Mouse (Mus musculus): ENCODE measurements around the gene Klf4. TPM values are rescaled to one million over a fixed set of nuclear protein-coding genes. Genes with fewer than 3 reads are reported as not detected.

Gene Klf4
- polyA plus RNA-seq (2014; fragmentation: Nextera tagmentation; extraction: Ambion mirVana), result 1.3 and 1.7 TPM in 2 replicates

DNA sequence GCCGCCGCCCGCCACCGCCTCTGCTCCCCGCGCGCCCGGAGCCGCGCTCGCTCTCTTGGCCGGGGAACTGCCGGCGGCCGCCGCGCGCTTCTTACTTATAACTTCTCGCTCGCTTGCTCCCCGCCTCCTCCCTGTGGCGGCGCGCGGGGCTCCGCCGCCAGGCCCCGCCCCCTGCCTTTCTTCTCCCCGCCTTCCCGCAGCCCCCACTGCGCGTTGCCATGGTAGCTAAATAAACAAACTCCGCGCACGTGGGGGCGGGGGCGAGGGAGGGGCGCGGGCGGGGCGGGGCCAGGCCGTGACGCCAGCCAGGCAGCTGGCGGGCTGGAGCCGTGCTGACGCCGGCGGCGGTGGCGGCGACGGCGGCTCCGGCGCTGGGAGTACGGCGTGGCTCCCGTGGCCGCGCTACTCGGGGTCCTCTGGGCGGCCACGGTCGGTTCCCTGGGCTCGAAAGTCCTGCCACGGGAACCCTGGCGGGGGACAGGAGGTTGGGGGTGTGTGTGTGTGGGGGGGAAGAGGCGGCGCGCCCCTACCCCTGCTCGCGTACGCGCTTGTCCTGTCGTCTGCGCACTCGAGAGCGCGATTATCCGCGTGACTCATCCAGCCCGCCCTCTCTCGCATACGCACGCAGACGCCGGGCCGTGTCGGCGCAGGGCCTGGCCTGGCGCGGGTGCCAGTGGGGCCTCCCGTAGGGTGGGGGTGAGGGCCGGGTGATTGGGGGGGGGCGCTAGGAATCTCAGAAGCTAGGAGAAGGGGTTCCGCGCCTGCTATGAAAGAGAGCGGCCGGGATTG is at the start of gene Klf4:
Gene Klf4 (minus strand): TSS at position 60 of the 789 bp plus-strand sequence.
- H3K27me3 ChIP-seq (ENCODE audit: control insufficient read depth, insufficient read depth, low read length), result peaks cover 38% of the 10 kb centered on the region

DNA sequence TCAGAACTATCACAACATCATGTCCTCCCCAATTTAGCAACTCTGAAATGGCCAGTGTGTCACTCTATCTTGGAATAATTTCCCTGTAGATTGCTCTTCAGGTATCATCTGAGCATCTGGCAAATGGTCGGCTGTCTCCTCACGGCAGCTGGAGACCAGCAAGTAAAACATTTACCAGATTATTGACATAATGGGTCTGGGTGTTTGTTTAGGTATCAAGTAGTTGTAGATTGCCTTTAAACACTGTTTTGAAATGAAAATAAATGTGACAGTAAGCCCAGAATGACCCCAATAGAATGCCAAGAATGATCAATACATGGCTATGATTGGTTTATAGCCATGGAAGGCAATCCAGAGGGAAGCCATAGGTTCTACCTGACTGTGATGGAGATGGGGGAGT is 39.2 kb upstream of the Klf4 start:
- 69% methylated on average over 2 of the region's 2 CpGs for WGBS
- no peak for DNase-seq (ENCODE audit: low spot score)
- H3K27me3 ChIP-seq (ENCODE audit: control insufficient read depth, insufficient read depth, low read length), result no peaks in the 10 kb centered on the region
- H3K9ac ChIP-seq (ENCODE audit: low read length), result no peak overlapping the region
- no peak for ATAC-seq (ENCODE audit: insufficient read depth, low FRiP score, low TSS enrichment)
- no peak overlapping the region for H3K4me2 ChIP-seq (ENCODE audit: low read depth)
- no peaks in the 10 kb centered on the region for H3K4me1 ChIP-seq (ENCODE audit: control insufficient read depth, insufficient read depth, low read length)
- no peak overlapping the region for H3K27ac ChIP-seq (ENCODE audit: low read depth, low read length)
- H3K9me3 ChIP-seq (ENCODE audit: control insufficient read depth, low read length), result no peaks in the 10 kb centered on the region
- no peaks in the 10 kb centered on the region for H3K36me3 ChIP-seq (ENCODE audit: control insufficient read depth, insufficient read depth, low read length)
- no peak overlapping the region for H3K4me3 ChIP-seq (ENCODE audit: low read depth, low read length)

More for the DNA sequence above, at the start of gene Klf4:
- peak; percentile 92 for DNase-seq (ENCODE audit: low spot score)
- Histone ChIP-seq H3K9me3 (ENCODE audit: control insufficient read depth, low read length) (no peaks in the 10 kb centered on the region), H3K4me2 (ENCODE audit: low read depth) (peak within 1 kb of the TSS; percentile 87), H3K4me3 (ENCODE audit: low read depth, low read length) (peak within 1 kb of the TSS; percentile 49), H3K27ac (ENCODE audit: low read depth, low read length) (0 out of 2 replicates have a peak within 1 kb of the TSS, but pooled peaks have one; percentile 42), H3K4me1 (ENCODE audit: control insufficient read depth, insufficient read depth, low read length) (peaks cover 12% of the 10 kb centered on the region; the same call in 1 of the 2 replicates), H3K36me3 (ENCODE audit: control insufficient read depth, insufficient read depth, low read length) (no peaks in the 10 kb centered on the region), H3K9ac (ENCODE audit: low read length) (peak within 1 kb of the TSS; percentile 68)
- under 1% methylated on average over 76 of the region's 99 CpGs for WGBS
- ATAC-seq (ENCODE audit: insufficient read depth, low FRiP score, low TSS enrichment), result peak; percentile 90

DNA sequence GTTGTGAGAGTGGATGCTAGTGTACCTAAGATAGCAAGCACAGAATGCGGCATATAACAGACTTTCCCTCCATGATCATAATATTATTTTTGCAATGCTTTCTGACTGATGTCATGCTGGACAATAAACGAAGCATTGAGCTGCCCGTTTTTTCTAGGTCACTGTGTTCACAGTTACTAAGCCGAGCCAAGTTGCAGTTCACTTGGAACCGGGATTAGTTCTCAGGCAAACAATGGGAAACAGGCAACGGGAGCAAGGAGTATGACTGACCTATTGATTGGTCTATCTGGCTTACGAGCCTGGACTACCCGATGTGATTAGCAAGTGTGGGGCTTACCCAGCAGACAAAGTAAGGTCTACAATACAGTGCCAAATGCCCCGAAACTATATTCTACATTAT is 35.7 kb upstream of the Klf4 start:
- no peak for DNase-seq (ENCODE audit: low spot score)
- Histone ChIP-seq H3K36me3 (ENCODE audit: control insufficient read depth, insufficient read depth, low read length) (no peaks in the 10 kb centered on the region), H3K9ac (ENCODE audit: low read length) (no peak overlapping the region), H3K4me2 (ENCODE audit: low read depth) (no peak overlapping the region), H3K9me3 (ENCODE audit: control insufficient read depth, low read length) (no peaks in the 10 kb centered on the region), H3K4me1 (ENCODE audit: control insufficient read depth, insufficient read depth, low read length) (no peaks in the 10 kb centered on the region), H3K27ac (ENCODE audit: low read depth, low read length) (no peak overlapping the region), H3K27me3 (ENCODE audit: control insufficient read depth, insufficient read depth, low read length) (no peaks in the 10 kb centered on the region), H3K4me3 (ENCODE audit: low read depth, low read length) (no peak overlapping the region)
- 77% methylated on average over 9 of the region's 9 CpGs for WGBS
- no peak for ATAC-seq (ENCODE audit: insufficient read depth, low FRiP score, low TSS enrichment)

DNA sequence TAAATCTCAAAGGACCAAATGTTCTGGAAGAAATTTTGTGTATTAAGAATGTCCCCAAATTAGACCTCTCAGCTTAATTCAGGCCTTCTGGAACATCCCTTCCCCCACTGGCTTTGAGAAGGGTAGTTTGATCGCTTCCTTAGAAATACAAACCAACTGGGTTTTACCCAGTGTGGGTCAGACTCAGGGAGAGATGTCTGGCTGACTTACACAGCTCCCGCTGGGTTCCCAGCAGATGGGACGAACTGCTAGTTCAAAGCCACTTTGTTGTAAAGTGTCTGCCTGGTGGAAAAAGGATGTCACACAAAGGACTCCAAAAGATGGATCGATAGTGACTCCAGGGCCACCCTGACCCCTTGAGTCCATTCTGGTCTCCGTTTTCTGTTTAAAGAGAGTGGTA is 35.3 kb upstream of the Klf4 start:
- Histone ChIP-seq H3K4me1 (ENCODE audit: control insufficient read depth, insufficient read depth, low read length) (no peaks in the 10 kb centered on the region), H3K9ac (ENCODE audit: low read length) (no peak overlapping the region), H3K9me3 (ENCODE audit: control insufficient read depth, low read length) (no peaks in the 10 kb centered on the region), H3K36me3 (ENCODE audit: control insufficient read depth, insufficient read depth, low read length) (no peaks in the 10 kb centered on the region), H3K27ac (ENCODE audit: low read depth, low read length) (no peak overlapping the region), H3K27me3 (ENCODE audit: control insufficient read depth, insufficient read depth, low read length) (no peaks in the 10 kb centered on the region), H3K4me3 (ENCODE audit: low read depth, low read length) (no peak overlapping the region), H3K4me2 (ENCODE audit: low read depth) (no peak overlapping the region)
- no peak for ATAC-seq (ENCODE audit: insufficient read depth, low FRiP score, low TSS enrichment)
- 54% methylated on average over 5 of the region's 5 CpGs for WGBS
- peak; percentile 22 for DNase-seq (ENCODE audit: low spot score)

DNA sequence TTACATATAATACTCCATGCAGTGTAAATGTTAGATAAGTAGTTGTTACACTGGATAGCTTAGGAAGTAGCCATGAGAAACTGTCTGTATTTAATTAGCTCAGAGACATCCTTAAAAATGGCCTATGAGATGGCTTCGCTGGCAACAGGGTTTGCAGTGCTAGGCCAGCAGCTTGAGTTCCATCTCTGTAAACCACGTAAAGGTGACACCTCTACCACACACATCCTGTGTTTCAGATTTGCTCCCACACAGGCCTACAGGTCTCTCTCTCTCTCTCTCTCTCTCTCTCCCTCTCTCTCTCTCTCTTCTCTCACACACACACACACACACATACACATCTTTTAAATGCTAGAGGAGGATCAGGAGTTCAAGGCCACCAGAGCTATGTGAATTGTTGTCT is 32.1 kb upstream of the Klf4 start:
- Histone ChIP-seq H3K4me2 (ENCODE audit: low read depth) (no peak overlapping the region), H3K36me3 (ENCODE audit: control insufficient read depth, insufficient read depth, low read length) (no peaks in the 10 kb centered on the region), H3K4me3 (ENCODE audit: low read depth, low read length) (no peak overlapping the region), H3K9me3 (ENCODE audit: control insufficient read depth, low read length) (no peaks in the 10 kb centered on the region), H3K4me1 (ENCODE audit: control insufficient read depth, insufficient read depth, low read length) (no peaks in the 10 kb centered on the region), H3K9ac (ENCODE audit: low read length) (no peak overlapping the region), H3K27me3 (ENCODE audit: control insufficient read depth, insufficient read depth, low read length) (no peaks in the 10 kb centered on the region), H3K27ac (ENCODE audit: low read depth, low read length) (no peak overlapping the region)
- DNase-seq (ENCODE audit: low spot score) (no peak), ATAC-seq (ENCODE audit: insufficient read depth, low FRiP score, low TSS enrichment) (no peak)
- WGBS, result 95% methylated on average over 2 of the region's 2 CpGs

DNA sequence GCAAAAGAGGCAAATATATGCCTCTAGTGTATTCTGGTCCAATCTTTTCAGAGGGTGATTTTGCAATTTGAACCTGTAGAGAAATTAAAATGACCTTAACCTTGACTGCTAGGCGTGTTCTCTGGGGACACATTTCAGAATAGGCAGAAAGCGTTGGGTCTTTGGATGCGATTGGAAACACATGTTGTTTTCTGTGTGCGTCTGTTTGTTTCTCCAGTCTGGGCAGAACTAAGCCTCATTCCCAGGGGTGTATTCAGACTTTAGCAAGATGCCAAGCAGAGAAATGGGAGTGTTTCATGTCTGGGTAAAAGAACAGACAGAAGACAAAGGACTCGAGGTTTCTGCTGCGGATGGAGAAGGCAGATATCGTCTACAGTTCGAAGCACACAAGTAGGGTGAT is 30.8 kb upstream of the Klf4 start:
- no peaks in the 10 kb centered on the region for H3K27me3 ChIP-seq (ENCODE audit: control insufficient read depth, insufficient read depth, low read length)
- no peaks in the 10 kb centered on the region for H3K36me3 ChIP-seq (ENCODE audit: control insufficient read depth, insufficient read depth, low read length)
- H3K9me3 ChIP-seq (ENCODE audit: control insufficient read depth, low read length), result no peaks in the 10 kb centered on the region
- no peak overlapping the region for H3K27ac ChIP-seq (ENCODE audit: low read depth, low read length)
- no peak overlapping the region for H3K4me2 ChIP-seq (ENCODE audit: low read depth)
- H3K9ac ChIP-seq (ENCODE audit: low read length), result no peak overlapping the region
- WGBS, result 68% methylated on average over 8 of the region's 8 CpGs
- H3K4me3 ChIP-seq (ENCODE audit: low read depth, low read length), result no peak overlapping the region
- no peaks in the 10 kb centered on the region for H3K4me1 ChIP-seq (ENCODE audit: control insufficient read depth, insufficient read depth, low read length)
- ATAC-seq (ENCODE audit: insufficient read depth, low FRiP score, low TSS enrichment) (no peak), DNase-seq (ENCODE audit: low spot score) (no peak)

DNA sequence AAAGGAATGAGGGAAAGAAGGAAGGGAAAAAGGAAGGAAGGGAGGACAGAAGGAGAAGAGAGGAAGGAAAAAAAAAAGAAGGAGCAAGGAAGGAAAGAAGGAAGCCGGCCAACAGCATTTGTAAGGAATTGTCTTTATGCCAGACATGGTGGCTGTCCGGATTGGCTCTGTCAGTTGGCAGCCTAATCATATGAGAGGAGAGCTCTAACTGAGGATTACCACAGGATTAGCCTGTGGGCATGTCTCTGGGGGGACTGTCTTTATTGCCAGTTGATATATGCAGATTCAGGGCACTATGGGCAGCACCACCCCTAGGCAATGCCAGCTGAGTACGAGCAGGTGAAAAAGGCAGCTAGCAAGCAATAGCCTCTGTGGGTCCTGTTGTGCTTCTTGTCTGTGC is 29.8 kb upstream of the Klf4 start:
- Histone ChIP-seq H3K4me3 (ENCODE audit: low read depth, low read length) (no peak overlapping the region), H3K9ac (ENCODE audit: low read length) (no peak overlapping the region), H3K4me1 (ENCODE audit: control insufficient read depth, insufficient read depth, low read length) (no peaks in the 10 kb centered on the region), H3K36me3 (ENCODE audit: control insufficient read depth, insufficient read depth, low read length) (no peaks in the 10 kb centered on the region), H3K4me2 (ENCODE audit: low read depth) (no peak overlapping the region), H3K27ac (ENCODE audit: low read depth, low read length) (no peak overlapping the region), H3K27me3 (ENCODE audit: control insufficient read depth, insufficient read depth, low read length) (no peaks in the 10 kb centered on the region), H3K9me3 (ENCODE audit: control insufficient read depth, low read length) (no peaks in the 10 kb centered on the region)
- DNase-seq (ENCODE audit: low spot score) (no peak), ATAC-seq (ENCODE audit: insufficient read depth, low FRiP score, low TSS enrichment) (no peak)
- WGBS, result 82% methylated on average over 3 of the region's 3 CpGs

DNA sequence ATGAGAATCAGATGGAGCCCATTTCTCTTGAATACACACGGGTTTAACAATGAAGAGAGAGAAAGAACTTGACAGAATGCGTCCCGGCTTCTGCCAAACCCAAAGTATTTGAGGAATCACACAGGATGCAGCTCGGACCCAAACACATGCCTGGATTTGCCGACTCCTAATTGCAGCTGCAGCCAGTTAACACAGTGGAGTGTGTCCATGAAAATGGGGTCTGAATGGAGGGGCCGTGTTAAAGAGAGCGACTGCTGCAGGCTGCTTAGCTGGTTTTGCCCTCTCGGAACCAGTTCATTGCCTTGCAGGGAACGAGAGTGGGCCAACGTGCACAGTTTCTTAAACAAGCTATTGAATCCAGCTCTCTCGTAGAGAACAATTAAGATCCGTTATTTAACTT is 14.6 kb upstream of the Klf4 start:
- Histone ChIP-seq H3K4me3 (ENCODE audit: low read depth, low read length) (no peak overlapping the region), H3K27ac (ENCODE audit: low read depth, low read length) (no peak overlapping the region), H3K9me3 (ENCODE audit: control insufficient read depth, low read length) (no peaks in the 10 kb centered on the region), H3K4me2 (ENCODE audit: low read depth) (no peak overlapping the region), H3K4me1 (ENCODE audit: control insufficient read depth, insufficient read depth, low read length) (no peaks in the 10 kb centered on the region), H3K27me3 (ENCODE audit: control insufficient read depth, insufficient read depth, low read length) (no peaks in the 10 kb centered on the region), H3K9ac (ENCODE audit: low read length) (no peak overlapping the region), H3K36me3 (ENCODE audit: control insufficient read depth, insufficient read depth, low read length) (no peaks in the 10 kb centered on the region)
- ATAC-seq (ENCODE audit: insufficient read depth, low FRiP score, low TSS enrichment) (0 out of 2 replicates have a peak, but pooled peaks have one; percentile 31), DNase-seq (ENCODE audit: low spot score) (no peak)
- 63% methylated on average over 12 of the region's 12 CpGs for WGBS

DNA sequence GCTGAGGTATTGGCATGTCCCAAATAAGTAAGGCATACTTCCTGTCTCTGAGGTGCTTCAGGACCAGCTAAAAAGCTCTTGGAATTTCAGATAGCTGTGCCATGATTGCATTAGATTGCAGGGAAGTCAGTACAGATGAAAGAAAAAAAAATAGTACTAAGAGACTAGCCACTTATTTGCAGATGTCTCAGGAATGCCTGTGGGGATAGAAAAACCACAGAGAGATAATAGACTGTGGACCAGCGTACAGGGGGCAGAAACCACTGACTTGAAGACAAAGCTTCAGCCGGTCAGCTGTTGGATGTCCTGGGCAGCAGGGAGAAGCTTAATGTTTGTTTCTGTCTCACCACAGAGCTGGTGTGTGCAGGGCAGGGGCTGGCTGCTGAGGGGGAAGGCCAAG is 10.5 kb upstream of the Klf4 start:
- Histone ChIP-seq H3K27me3 (ENCODE audit: control insufficient read depth, insufficient read depth, low read length) (no peaks in the 10 kb centered on the region), H3K36me3 (ENCODE audit: control insufficient read depth, insufficient read depth, low read length) (no peaks in the 10 kb centered on the region), H3K27ac (ENCODE audit: low read depth, low read length) (no peak overlapping the region), H3K4me2 (ENCODE audit: low read depth) (no peak overlapping the region), H3K4me1 (ENCODE audit: control insufficient read depth, insufficient read depth, low read length) (no peaks in the 10 kb centered on the region), H3K9me3 (ENCODE audit: control insufficient read depth, low read length) (no peaks in the 10 kb centered on the region), H3K4me3 (ENCODE audit: low read depth, low read length) (no peak overlapping the region), H3K9ac (ENCODE audit: low read length) (no peak overlapping the region)
- DNase-seq (ENCODE audit: low spot score), result no peak
- ATAC-seq (ENCODE audit: insufficient read depth, low FRiP score, low TSS enrichment), result no peak
- WGBS, result 75% methylated on average over 2 of the region's 2 CpGs
